Mouse (Mus musculus): ENCODE measurements at regions not wholly inside any gene's neighbourhood (a gene's known extent, or its start where the extent isn't known, plus 50 kb on each side); places are given as distances from the start of the nearest gene placed in this dataset.

DNA sequence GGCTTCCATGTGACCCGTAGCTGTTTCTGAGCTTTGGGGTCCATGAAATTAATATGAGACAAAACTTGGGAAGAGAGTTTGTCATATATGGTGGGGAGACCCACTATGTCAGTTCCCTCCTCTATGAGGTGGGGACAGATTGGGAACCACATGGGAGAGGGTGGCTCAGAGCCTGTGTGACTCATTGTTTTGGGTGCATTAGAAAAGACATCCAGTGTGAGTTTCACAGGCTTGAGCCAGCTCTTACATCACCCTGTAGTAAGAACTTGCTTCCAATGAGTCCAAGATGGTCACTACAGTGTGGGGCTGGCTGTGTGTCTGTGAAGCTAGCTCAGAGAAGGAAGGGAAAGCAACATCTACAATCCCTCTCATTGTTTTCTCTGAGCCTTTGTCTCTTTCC is 314.6 kb upstream of the Myt1l start:
- TF ChIP-seq GATA1 (IDR thresholded peaks at IDR 0.05; ENCODE audit: low read depth, low read length) = no peak
- TF ChIP-seq POLR2A (IDR thresholded peaks at IDR 0.05; ENCODE audit: control insufficient read depth in 1 of 2, insufficient read depth in 1 of 2, low read depth in 1 of 2, low read length in 2 of 2, poor library complexity in 1 of 2) = no peak
- TF ChIP-seq ZC3H11A (IDR thresholded peaks at IDR 0.05; ENCODE audit: low read depth, low read length) = no peak
- no peak for TF ChIP-seq JUND (IDR thresholded peaks at IDR 0.05; ENCODE audit: low read depth, low read length)
- no peak for TF ChIP-seq TAL1 (IDR thresholded peaks at IDR 0.05; ENCODE audit: low read length)
- TF ChIP-seq CTCF (IDR thresholded peaks at IDR 0.05 in 2 of 3, conservative IDR thresholded peaks at IDR 0.05 in 1 of 3; ENCODE audit: control insufficient read depth in 1 of 3, insufficient read depth in 1 of 3, low read depth in 2 of 3, low read length in 3 of 3, poor library complexity in 1 of 3, severe bottlenecking in 1 of 3) = no peak

All from MEL (cell line).